Mouse (Mus musculus) embryo, embryonic 9.5 days (tissue): ENCODE results near the gene Plcxd3.
"Not testable (repeated sequence)": the region's sequence is repeated elsewhere in the genome, so short reads cannot be mapped to it uniquely, and the experiment has no call there.

Source experiments
- DNase-seq: peaks from one replicate; pipeline ENCODE4 v3.0.0-alpha.2; 2017; ENCODE audit errors: extremely low spot score

Gene Plcxd3

DNA sequence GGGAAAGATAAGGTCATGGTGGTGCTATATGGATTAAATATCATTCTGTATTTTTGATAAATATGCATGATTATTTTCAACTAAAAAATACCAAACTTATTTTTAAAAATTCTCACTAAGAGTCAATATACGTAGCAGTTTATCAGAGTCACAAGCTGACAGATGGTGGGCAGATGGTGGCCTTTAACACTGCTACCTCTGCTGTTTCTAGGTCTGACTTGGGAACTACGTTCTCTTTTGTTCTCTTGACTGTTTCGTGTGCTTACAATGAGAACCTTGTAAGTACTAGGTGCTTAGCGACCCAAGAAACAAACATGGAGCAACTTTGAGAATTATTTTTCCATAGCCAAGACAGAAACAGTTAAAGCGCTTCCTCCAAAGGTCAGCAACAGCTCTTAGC lies 183.8 kb downstream of the Plcxd3 start:
- DNase-seq = no peak

DNA sequence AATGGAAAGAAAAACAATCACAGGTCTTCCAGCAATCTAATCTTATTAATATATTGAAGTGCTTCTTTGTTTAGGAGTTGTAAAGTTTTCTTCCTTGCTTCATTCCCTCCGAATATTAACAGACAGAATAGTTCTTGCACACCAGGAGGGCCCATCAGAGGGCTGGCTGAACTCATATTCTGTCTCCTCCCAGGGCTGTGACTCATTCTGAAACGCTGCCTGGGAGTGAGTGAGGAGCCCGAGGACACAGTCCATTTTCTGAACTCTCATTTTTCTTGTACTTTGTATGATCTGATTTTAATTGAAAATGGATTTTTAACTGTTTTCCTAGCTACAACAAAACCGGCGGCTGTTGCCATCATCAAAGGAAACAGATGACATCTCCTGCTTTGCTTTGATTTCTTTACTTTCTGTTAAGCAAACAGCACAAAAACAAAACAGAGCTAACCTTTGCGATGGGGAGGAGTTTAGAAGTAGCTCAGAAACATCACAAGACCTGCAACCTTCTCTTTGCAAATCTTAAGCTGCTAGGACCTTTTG lies 186.2 kb downstream of the Plcxd3 start:
- no peak for DNase-seq

DNA sequence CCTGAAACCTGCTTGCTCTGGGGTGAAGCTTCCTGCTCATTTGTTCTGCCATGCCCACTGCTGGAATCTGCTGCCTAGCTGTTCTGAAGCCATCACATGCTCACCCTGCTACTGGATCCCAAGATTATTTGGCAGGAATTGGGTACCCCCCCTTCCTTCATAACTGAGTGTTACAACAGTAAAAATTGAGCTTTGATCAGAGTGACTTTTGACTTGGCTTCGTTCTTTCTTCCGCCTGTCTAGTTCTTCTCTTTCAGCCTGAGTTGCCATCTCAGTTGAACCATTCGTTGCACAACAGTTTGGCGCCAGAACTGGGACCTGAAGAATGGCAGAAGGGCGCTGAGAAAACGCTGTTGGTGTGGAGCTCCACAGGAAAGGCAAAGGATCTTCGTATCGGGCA lies 220.2 kb downstream of the Plcxd3 start:
- DNase-seq = not testable (repeated sequence)

DNA sequence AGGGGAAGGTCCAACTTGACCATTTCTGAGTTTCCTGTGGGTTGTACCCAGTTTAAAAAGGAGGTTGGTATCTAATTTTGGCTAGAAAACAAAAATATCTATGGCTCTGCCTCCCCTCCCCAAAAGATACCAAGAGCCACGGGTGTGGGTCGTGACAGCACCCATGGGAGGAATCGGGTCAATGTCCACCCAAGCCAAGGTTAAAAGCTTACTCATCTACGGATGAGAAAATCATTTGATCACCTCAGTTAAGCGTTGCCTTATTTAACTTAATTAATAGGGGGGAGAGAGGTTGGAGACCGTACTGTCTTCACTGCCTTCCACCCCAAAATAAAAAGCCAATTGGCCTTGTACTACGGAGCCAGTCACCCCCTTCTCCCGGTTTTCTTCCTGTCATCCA lies 223.4 kb downstream of the Plcxd3 start:
- not testable (repeated sequence) for DNase-seq

DNA sequence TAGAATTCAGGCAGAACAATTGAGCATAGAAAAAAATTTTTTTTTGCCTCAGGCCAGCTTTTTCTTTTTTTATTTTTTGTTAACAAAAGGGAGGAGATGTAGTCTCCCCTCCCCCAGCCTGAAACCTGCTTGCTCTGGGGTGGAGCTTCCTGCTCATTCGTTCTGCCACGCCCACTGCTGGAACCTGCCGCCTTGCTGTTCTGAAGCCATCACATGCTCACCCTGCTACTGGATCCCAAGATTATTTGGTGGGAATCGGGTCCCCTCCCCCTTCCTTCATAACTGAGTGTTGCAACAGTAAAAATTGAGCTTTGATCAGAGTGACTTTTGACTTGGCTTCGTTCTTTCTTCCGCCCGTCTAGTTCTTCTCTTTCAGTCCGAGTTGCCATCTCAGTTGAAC lies 224.0 kb downstream of the Plcxd3 start:
- DNase-seq = not testable (repeated sequence)

DNA sequence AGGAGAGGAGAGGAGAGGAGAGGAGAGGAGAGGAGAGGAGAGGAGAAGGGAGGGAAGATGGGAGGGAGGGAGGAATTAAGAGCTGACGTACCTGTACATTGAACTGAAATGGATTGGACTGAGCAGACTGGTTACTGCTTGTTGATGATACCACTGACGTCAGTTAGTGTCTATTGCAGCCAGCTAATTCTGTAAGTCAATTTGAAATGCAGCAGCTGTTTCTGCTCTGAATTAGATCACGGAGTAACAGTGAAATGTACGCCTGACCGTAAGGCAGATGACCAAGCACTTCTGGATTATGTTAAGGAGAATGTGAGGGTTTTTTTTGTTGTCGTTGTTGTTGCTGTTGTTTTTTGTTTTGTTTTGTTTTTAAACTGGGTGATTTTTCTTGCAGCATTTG lies 230.3 kb downstream of the Plcxd3 start:
- DNase-seq = no peak
